Mouse (Mus musculus) frontal cortex, postnatal 14 days (tissue): Measurements from ENCODE around the gene Hand2.

Experiments used
- DNase-seq, 2 experiments: peaks; one replicate each; pipeline ENCODE4 v3.0.0; 2022; ENCODE audit warnings: low spot score in 2 of 2

Gene Hand2

DNA sequence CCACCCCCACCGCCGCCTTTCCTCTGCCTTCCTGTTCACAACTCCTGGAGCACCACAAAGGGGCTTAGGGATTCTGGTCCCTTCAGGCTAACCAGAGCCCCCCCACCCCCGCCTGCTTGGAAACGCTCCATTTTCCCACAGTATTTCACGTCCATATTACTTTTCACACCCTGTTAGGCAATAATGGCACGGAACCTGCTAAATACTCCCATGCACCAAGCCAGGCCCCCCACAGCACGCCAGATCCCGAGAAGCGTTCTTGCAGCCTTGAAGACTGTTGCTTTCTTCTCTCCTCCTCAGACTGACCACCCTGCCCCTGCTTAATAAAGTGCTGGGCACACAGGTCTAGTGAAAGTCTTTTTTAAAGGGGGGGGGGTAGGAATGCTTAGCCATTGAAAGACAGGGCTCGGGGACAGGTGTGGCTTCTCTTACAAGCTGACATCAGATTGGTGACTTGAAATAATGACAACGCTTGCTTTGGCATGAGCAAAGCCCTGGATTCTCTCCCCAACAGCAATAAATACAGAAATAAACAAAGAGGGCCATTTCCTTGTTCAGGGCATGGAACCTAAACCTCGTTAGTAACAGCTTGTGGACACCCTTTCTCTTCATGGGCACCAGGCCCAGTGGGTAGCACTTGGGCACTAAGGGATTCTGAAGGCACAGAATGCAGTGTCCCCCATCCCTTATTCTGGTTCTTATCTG lies 21.8 kb downstream of the Hand2 start:
- no peak for DNase-seq

DNA sequence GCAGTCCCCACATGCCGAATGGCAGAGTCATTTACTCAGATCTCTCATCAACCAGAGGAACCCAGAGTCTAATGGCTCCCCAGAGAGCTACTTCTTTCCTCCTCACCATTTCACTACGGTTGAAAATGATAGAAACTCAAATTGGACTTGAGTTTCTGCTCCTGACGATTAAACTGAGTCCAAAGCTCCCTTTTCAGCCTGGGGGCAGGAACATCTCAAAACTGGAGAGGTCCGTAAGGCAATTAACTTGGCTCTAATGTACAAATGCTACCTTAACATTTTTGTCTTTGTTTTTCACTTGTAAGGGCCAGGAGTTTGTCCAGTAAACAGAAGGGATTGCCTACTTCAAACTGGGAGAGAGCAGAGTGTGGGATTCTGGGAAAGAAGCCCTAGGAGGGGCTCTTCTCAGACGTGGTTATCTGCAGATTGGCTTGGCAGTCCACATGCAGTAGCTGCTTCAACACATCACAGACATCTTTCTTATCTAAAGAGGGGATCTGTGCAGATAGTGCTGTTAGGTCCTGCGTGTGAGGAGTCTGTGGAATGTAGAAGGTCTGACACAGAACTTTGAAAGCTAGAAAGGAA lies 23.0 kb downstream of the Hand2 start:
- no peak for DNase-seq

DNA sequence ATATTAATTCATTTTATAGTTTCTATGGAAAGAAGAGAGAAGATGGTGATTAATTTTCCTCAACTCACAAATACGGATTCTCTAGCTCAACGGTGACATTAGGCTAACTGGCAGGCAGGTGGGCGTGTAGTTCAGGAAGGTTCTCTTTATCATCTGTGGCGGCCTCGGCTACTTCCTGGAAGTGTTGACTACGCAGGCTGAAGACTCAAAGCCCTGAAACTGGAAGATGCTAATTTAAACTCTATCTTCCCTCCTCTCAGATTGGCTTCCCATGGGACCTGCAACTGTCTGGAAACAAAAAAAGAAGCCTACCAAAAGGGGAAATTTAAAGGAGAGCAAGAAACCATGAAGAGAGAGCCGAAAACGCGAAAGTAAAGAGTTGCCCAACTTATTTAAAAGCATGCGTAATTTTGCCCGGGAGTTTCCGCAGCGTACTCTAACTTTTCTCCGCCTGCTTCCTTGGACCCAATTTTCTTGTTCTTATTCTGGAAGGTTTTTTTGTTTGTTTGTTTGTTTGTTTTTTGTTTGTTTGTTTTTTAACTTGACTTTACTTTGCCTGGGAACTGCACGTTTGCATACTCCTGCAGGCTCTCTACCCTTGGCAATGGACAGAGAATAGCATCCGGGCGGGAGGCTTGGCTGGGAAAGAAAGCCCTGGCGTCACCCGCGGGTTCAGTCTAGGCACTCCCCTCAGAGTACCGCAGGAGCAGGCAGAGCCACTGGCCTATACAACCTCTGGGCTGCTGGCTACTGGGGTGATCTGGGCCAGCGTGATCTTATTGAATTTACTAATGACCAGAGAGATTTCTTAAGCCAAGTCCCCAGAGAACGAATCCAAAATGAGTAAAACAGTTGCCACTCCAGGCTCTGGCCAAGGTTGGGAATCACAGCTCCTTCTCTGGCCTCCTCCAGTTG lies 24.4 kb downstream of the Hand2 start:
- DNase-seq, result no peak

GRCm38 (mm10) chr8:57346371-57346770 lies 25.6 kb downstream of the Hand2 start:
- no peak for DNase-seq

DNA sequence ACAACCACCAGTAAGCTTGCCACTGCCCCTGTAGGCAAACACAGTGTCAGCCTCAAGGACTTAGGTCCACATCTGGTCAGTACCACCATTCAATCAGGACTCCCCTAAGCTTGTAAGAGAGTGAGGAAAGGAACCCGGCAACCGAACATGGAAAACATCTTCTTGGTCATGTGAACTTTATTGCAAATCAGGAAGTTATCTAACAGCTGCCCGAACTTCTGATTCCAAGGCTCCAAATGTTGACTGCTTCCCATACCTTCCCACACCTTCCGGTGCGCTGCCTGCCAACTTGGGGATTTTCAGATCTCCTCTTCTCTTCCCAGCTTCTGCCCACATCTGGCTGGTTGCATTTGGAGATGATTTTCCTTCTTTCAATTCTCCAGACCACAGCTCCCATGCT lies 26.4 kb downstream of the Hand2 start:
- no peak for DNase-seq

GRCm38 (mm10) chr8:57348251-57348650 lies 27.5 kb downstream of the Hand2 start:
- DNase-seq, result no peak

DNA sequence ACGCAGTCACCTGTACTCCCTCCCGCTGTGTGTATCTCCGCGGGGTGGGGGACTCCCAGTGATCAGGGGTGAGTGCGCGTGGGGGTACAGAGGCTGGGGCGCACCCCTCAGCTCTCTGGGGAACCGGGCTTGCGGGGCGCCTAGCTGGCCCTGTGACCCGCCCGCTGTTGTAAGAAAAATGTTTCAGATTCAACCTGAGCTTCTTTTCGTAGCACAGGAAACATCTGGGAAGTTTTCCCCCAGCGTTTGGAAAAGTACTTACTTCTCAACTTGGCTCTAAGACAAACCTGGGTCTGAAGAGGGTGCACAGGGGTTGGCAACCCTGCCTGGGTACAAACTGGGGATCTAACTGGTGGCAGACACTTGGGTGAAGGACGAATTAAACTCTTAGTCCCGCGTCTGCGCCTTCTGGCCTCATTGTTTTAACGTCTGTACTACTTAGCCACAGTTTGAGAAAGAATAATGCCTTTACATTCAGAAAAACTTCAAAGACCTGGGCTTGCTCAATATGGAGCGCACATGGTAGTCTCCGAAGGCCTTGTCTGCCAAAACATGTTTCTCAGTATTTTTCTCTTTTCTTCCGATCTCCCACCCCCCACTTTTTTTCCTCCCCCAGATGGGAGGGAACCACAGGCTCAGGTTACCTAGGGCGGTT lies 28.2 kb downstream of the Hand2 start:
- no peak for DNase-seq

- DNase-seq, result no peak
Measured at GRCm38 (mm10) chr8:57351861-57352260, 31.1 kb downstream of the Hand2 start.

- DNase-seq, result no peak
Measured at GRCm38 (mm10) chr8:57353346-57354305, 32.8 kb downstream of the Hand2 start.

GRCm38 (mm10) chr8:57354876-57355275 lies 34.1 kb downstream of the Hand2 start:
- no peak for DNase-seq

GRCm38 (mm10) chr8:57356529-57357325 lies 35.9 kb downstream of the Hand2 start:
- no peak for DNase-seq

DNA sequence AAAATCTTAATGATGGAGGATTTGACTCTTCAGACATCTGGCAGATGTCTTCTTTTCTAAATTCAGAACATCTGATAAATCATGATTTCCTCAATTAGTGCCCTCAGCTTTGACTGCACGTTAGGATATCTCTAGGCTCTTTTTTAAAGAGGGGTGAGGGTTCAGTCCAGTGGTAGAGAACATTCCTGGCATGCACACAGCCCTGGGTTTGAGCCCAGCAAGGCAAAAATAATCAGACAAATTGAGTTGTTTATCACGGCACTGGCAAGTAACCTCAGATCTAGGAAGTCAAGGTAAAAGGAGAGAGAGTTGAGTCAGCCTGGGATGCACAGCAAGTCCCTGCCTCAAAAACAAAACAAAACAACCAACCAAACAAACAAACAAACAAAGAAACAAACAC lies 39.7 kb downstream of the Hand2 start:
- no peak for DNase-seq

- DNase-seq, result no peak
Measured at GRCm38 (mm10) chr8:57361003-57361805, 40.4 kb downstream of the Hand2 start.

- DNase-seq, result no peak
Measured at GRCm38 (mm10) chr8:57362881-57363280, 42.1 kb downstream of the Hand2 start.

DNA sequence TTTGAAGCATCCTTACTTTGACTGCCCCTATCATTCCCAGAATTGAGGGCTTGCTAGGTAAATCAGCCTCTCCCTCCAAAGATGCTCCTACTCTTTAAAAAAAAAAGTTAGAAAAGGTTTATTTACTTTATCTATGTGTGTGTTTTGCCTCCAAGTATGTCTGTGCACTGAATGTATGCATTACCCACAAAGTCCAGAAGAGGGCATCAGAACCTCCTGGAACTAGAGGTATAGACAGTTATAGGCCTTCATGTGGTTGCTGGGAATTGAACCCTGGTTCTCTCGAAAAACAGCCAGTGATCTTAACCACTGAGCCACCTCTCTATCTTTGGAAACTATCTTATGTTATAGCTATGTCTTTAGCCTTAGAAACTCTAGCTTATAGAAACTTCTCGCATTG lies 53.3 kb downstream of the Hand2 start:
- no peak for DNase-seq
